Mouse (Mus musculus): Measurements from ENCODE around the gene Lix1l. TPM values are rescaled to one million over a fixed set of nuclear protein-coding genes. Genes with fewer than 3 reads are reported as not detected.

Lix1l gene
- polyA plus RNA-seq, 1 experiment = 8.2 TPM

DNA sequence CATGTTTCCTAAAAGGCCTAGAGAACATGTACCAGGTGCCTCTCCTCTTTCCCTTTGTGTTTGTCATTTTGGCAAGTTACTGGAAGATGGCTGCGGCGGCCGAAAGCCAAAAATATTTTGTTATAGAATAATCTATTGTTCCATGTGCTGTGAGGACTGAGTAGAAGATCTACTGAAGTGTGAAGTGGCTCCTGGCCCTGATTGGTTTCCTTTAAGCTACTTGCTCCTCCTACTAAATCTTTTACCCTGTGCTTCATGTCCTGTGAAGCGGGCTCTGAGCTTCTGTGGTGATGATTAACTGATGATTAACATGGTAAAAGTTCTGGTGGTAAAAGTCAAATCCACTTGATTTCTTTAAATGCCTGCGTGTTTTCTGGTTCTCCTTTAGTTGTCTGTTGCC lies 66.0 kb downstream of the Lix1l start:
- Histone ChIP-seq H3K27me3 (ENCODE audit: control insufficient read depth, insufficient read depth, low read length) (no peaks in the 10 kb centered on the region), H3K4me3 (ENCODE audit: control insufficient read depth, insufficient read depth, low read length) (no peak overlapping the region), H3K27ac (ENCODE audit: control insufficient read depth, insufficient read depth, low read length) (no peak overlapping the region), H3K4me1 (replicated peaks; ENCODE audit: control insufficient read depth, insufficient read depth, low read length) (peaks cover 13% of the 10 kb centered on the region), H3K36me3 (ENCODE audit: control insufficient read depth, insufficient read depth, low read length) (no peaks in the 10 kb centered on the region)
- no peak for DNase-seq
- 97% methylated on average over 5 of the region's 5 CpGs for WGBS
- no peak for TF ChIP-seq POLR2A (IDR thresholded peaks at IDR 0.05; ENCODE audit: control insufficient read depth, extremely low read depth, insufficient read depth, low read length, poor library complexity)

GRCm38 (mm10) chr3:96667316-96667715 lies 66.4 kb downstream of the Lix1l start:
- no peaks in the 10 kb centered on the region for H3K27me3 ChIP-seq (ENCODE audit: control insufficient read depth, insufficient read depth, low read length)

GRCm38 (mm10) chr3:96668424-96669067 lies 67.6 kb downstream of the Lix1l start:
- 90% methylated on average over 5 of the region's 5 CpGs for WGBS
- Histone ChIP-seq H3K36me3 (ENCODE audit: control insufficient read depth, insufficient read depth, low read length) (no peaks in the 10 kb centered on the region), H3K4me1 (replicated peaks; ENCODE audit: control insufficient read depth, insufficient read depth, low read length) (peaks cover 10% of the 10 kb centered on the region), H3K4me3 (ENCODE audit: control insufficient read depth, insufficient read depth, low read length) (no peak overlapping the region), H3K27ac (ENCODE audit: control insufficient read depth, insufficient read depth, low read length) (no peak overlapping the region), H3K27me3 (ENCODE audit: control insufficient read depth, insufficient read depth, low read length) (no peaks in the 10 kb centered on the region)
- TF ChIP-seq POLR2A (IDR thresholded peaks at IDR 0.05; ENCODE audit: control insufficient read depth, extremely low read depth, insufficient read depth, low read length, poor library complexity) = no peak
- no peak for TF ChIP-seq CTCF (IDR thresholded peaks at IDR 0.05; ENCODE audit: borderline replicate concordance, control insufficient read depth, extremely low read depth, insufficient read depth, low read length, poor library complexity)
- no peak for DNase-seq

More at GRCm38 (mm10) chr3:96667316-96667715, 66.4 kb downstream of the Lix1l start:
- no peaks in the 10 kb centered on the region for H3K36me3 ChIP-seq (ENCODE audit: control insufficient read depth, insufficient read depth, low read length)
- peak; percentile 33 for DNase-seq
- WGBS = 49% methylated on average over 1 of the region's 1 CpGs
- no peak overlapping the region for H3K27ac ChIP-seq (ENCODE audit: control insufficient read depth, insufficient read depth, low read length)
- no peak overlapping the region for H3K4me3 ChIP-seq (ENCODE audit: control insufficient read depth, insufficient read depth, low read length)
- TF ChIP-seq POLR2A (IDR thresholded peaks at IDR 0.05; ENCODE audit: control insufficient read depth, extremely low read depth, insufficient read depth, low read length, poor library complexity) (no peak), CTCF (IDR thresholded peaks at IDR 0.05; ENCODE audit: borderline replicate concordance, control insufficient read depth, extremely low read depth, insufficient read depth, low read length, poor library complexity) (no peak)
- H3K4me1 ChIP-seq (replicated peaks; ENCODE audit: control insufficient read depth, insufficient read depth, low read length) = peaks cover 13% of the 10 kb centered on the region

- WGBS = 6% methylated on average over 35 of the region's 35 CpGs
- DNase-seq = peak; percentile 76
- no peaks in the 10 kb centered on the region for H3K27me3 ChIP-seq (ENCODE audit: control insufficient read depth, insufficient read depth, low read length)
- H3K27ac ChIP-seq (ENCODE audit: control insufficient read depth, insufficient read depth, low read length) = no peak within 1 kb of the TSS
- H3K4me3 ChIP-seq (ENCODE audit: control insufficient read depth, insufficient read depth, low read length) = peak within 1 kb of the TSS; percentile 39
- H3K36me3 ChIP-seq (ENCODE audit: control insufficient read depth, insufficient read depth, low read length) = no peaks in the 10 kb centered on the region
- peaks cover 8% of the 10 kb centered on the region for H3K4me1 ChIP-seq (replicated peaks; ENCODE audit: control insufficient read depth, insufficient read depth, low read length)
- TF ChIP-seq POLR2A (IDR thresholded peaks at IDR 0.05; ENCODE audit: control insufficient read depth, extremely low read depth, insufficient read depth, low read length, poor library complexity) (no peak), CTCF (IDR thresholded peaks at IDR 0.05; ENCODE audit: borderline replicate concordance, control insufficient read depth, extremely low read depth, insufficient read depth, low read length, poor library complexity) (no peak)
These were observed 68.9 kb downstream of the Lix1l start, which contains the start of gene Ankrd35 for GRCm38 (mm10) chr3:96669727-96670468. Gene Ankrd35, plus strand, starts transcription at chr3:96670131.

DNA sequence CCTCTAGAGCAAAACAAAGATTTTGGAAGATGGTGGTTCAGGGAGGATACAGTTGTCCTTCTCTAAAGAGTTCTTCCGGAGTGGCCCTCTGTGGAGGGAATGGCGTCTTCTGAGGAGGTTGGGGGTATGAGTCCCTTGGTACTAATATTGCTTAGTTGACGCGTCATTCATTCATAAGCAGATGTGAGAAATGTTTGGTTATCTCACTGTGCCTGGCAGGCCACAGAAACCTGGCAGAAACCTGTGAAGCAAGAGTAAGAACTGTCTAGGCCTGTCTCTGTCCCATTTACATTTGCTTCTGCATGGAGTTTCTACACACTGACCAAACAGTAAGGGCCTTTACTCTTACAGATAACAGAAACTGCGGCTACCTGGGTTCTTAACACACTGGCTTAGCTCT lies 70.6 kb downstream of the Lix1l start:
- no peak overlapping the region for H3K4me3 ChIP-seq (ENCODE audit: control insufficient read depth, insufficient read depth, low read length)
- peaks cover 11% of the 10 kb centered on the region for H3K4me1 ChIP-seq (replicated peaks; ENCODE audit: control insufficient read depth, insufficient read depth, low read length)
- 97% methylated on average over 5 of the region's 5 CpGs for WGBS
- H3K27me3 ChIP-seq (ENCODE audit: control insufficient read depth, insufficient read depth, low read length) = no peaks in the 10 kb centered on the region
- no peaks in the 10 kb centered on the region for H3K36me3 ChIP-seq (ENCODE audit: control insufficient read depth, insufficient read depth, low read length)
- TF ChIP-seq CTCF (IDR thresholded peaks at IDR 0.05; ENCODE audit: borderline replicate concordance, control insufficient read depth, extremely low read depth, insufficient read depth, low read length, poor library complexity) (no peak), POLR2A (IDR thresholded peaks at IDR 0.05; ENCODE audit: control insufficient read depth, extremely low read depth, insufficient read depth, low read length, poor library complexity) (no peak)
- no peak overlapping the region for H3K27ac ChIP-seq (ENCODE audit: control insufficient read depth, insufficient read depth, low read length)
- no peak for DNase-seq

GRCm38 (mm10) chr3:96673514-96673913 lies 72.6 kb downstream of the Lix1l start:
- Histone ChIP-seq H3K36me3 (ENCODE audit: control insufficient read depth, insufficient read depth, low read length) (no peaks in the 10 kb centered on the region), H3K4me3 (ENCODE audit: control insufficient read depth, insufficient read depth, low read length) (no peak overlapping the region), H3K27me3 (ENCODE audit: control insufficient read depth, insufficient read depth, low read length) (no peaks in the 10 kb centered on the region), H3K27ac (ENCODE audit: control insufficient read depth, insufficient read depth, low read length) (no peak overlapping the region), H3K4me1 (replicated peaks; ENCODE audit: control insufficient read depth, insufficient read depth, low read length) (peaks cover 11% of the 10 kb centered on the region)
- no peak for DNase-seq
- WGBS = 92% methylated on average over 4 of the region's 4 CpGs
- TF ChIP-seq CTCF (IDR thresholded peaks at IDR 0.05; ENCODE audit: borderline replicate concordance, control insufficient read depth, extremely low read depth, insufficient read depth, low read length, poor library complexity) = no peak
- no peak for TF ChIP-seq POLR2A (IDR thresholded peaks at IDR 0.05; ENCODE audit: control insufficient read depth, extremely low read depth, insufficient read depth, low read length, poor library complexity)
